Mouse (Mus musculus) limb, embryonic 15.5 days (tissue): ENCODE measurements around the gene Ube2d3. TPM values are rescaled to one million over a fixed set of nuclear protein-coding genes. Genes with fewer than 3 reads are reported as not detected.

Experiments
- ATAC-seq: fragments of 200-750 bp; cut with Nextera tagmentation; 2 replicates; pipeline ENCODE4 v1.8.0; 2017; ENCODE audit warnings: low read depth, moderate TSS enrichment; ENCODE audit not compliant: insufficient number of reproducible peaks, low FRiP score, low TSS enrichment
- H3K27ac ChIP-seq: fragments of 300-500 bp; sonication (generic); 2 replicates; pipeline ENCODE4 v1.5.1; 2015; ENCODE audit warnings: moderate library complexity, mild to moderate bottlenecking, inconsistent platforms
- H3K27me3 ChIP-seq: fragments of 300-500 bp; sonication (generic); 2 replicates; pipeline ENCODE4 v1.6.1; 2015; ENCODE audit warnings: inconsistent platforms
- H3K36me3 ChIP-seq: fragments of 300-500 bp; sonication (generic); 2 replicates; pipeline ENCODE4 v1.6.1; 2015; ENCODE audit warnings: inconsistent platforms
- H3K4me1 ChIP-seq: fragments of 300-500 bp; sonication (generic); 2 replicates; pipeline ENCODE4 v1.6.1; 2015; ENCODE audit warnings: inconsistent platforms
- H3K4me2 ChIP-seq: fragments of 300-500 bp; sonication (generic); 2 replicates; pipeline ENCODE4 v1.6.1; 2015; ENCODE audit warnings: mild to moderate bottlenecking, inconsistent platforms
- H3K4me3 ChIP-seq: fragments of 300-500 bp; sonication (generic); 2 replicates; pipeline ENCODE4 v1.5.1; 2015; ENCODE audit warnings: mild to moderate bottlenecking, inconsistent platforms
- H3K9ac ChIP-seq: fragments of 300-500 bp; sonication (generic); 2 replicates; pipeline ENCODE4 v1.6.1; 2015; ENCODE audit warnings: inconsistent platforms
- H3K9me3 ChIP-seq: fragments of 300-500 bp; sonication (generic); 2 replicates; pipeline ENCODE4 v1.6.1; 2016; ENCODE audit warnings: inconsistent platforms
- WGBS: fragments of 180-500 bp; shearing (Covaris S2); methylation state at CpG from one replicate; pipeline ENCODE4 v1.1.7; 2015; 5-methylcytosine and 5-hydroxymethylcytosine counted together
- polyA plus RNA-seq: library from polyadenylated mRNA; unstranded; fragments of >200 nt; fragmentation: Nextera tagmentation; extraction: Ambion mirVana; gene quantifications from 2 replicates; pipeline ENCODE4 v1.2.1, GENCODE M21; 2015

Gene Ube2d3
- polyA plus RNA-seq, result 467 and 488 TPM in 2 replicates

GRCm38 (mm10) chr3:135437758-135438495, at the start of gene Ube2d3:
Gene Ube2d3, plus strand, starts transcription at chr3:135438149.
- H3K36me3 ChIP-seq, result no peaks in the 10 kb centered on the region
- H3K27me3 ChIP-seq, result no peaks in the 10 kb centered on the region
- H3K9ac ChIP-seq, result peak within 1 kb of the TSS; percentile 95
- H3K9me3 ChIP-seq, result no peaks in the 10 kb centered on the region
- 0% methylated on average over 55 of the region's 56 CpGs for WGBS
- H3K4me1 ChIP-seq, result peaks cover 8% of the 10 kb centered on the region
- ATAC-seq, result peak; percentile 96
- H3K27ac ChIP-seq, result peak within 1 kb of the TSS; percentile 100
- H3K4me3 ChIP-seq, result peak within 1 kb of the TSS; percentile 81
- H3K4me2 ChIP-seq, result peak within 1 kb of the TSS; percentile 44

- ATAC-seq, result no peak
- no peak overlapping the region for H3K9ac ChIP-seq
- H3K27me3 ChIP-seq, result no peaks in the 10 kb centered on the region
- WGBS, result 74% methylated on average over 6 of the region's 6 CpGs
- H3K4me2 ChIP-seq, result no peak overlapping the region
- H3K9me3 ChIP-seq, result no peaks in the 10 kb centered on the region
- H3K4me3 ChIP-seq, result no peak overlapping the region
- no peak overlapping the region for H3K27ac ChIP-seq
- no peaks in the 10 kb centered on the region for H3K4me1 ChIP-seq
- no peaks in the 10 kb centered on the region for H3K36me3 ChIP-seq
These were observed 44.8 kb upstream of the Ube2d3 start for GRCm38 (mm10) chr3:135393186-135393585.

GRCm38 (mm10) chr3:135395085-135395484, 42.9 kb upstream of the Ube2d3 start:
- Histone ChIP-seq H3K27me3 (no peaks in the 10 kb centered on the region), H3K9ac (no peak overlapping the region), H3K4me2 (no peak overlapping the region), H3K27ac (no peak overlapping the region), H3K36me3 (no peaks in the 10 kb centered on the region), H3K4me1 (no peaks in the 10 kb centered on the region), H3K4me3 (no peak overlapping the region), H3K9me3 (no peaks in the 10 kb centered on the region)
- 75% methylated on average over 5 of the region's 5 CpGs for WGBS
- no peak for ATAC-seq

- Histone ChIP-seq H3K36me3 (no peaks in the 10 kb centered on the region), H3K4me3 (no peak overlapping the region), H3K4me1 (no peaks in the 10 kb centered on the region), H3K9me3 (no peaks in the 10 kb centered on the region), H3K27ac (no peak overlapping the region), H3K9ac (no peak overlapping the region), H3K27me3 (no peaks in the 10 kb centered on the region), H3K4me2 (no peak overlapping the region)
- ATAC-seq, result no peak
- WGBS, result 52% methylated on average over 6 of the region's 6 CpGs
These were observed 41.9 kb upstream of the Ube2d3 start for GRCm38 (mm10) chr3:135396081-135396480.

- H3K36me3 ChIP-seq, result no peaks in the 10 kb centered on the region
- no peak overlapping the region for H3K4me3 ChIP-seq
These were observed 40.8 kb upstream of the Ube2d3 start for GRCm38 (mm10) chr3:135397112-135397511.

GRCm38 (mm10) chr3:135402201-135402658, 35.7 kb upstream of the Ube2d3 start:
- Histone ChIP-seq H3K9me3 (no peaks in the 10 kb centered on the region), H3K4me3 (no peak overlapping the region), H3K4me1 (peaks cover 2% of the 10 kb centered on the region; the same call in 1 of the 2 replicates), H3K36me3 (peaks cover 16% of the 10 kb centered on the region), H3K4me2 (no peak overlapping the region), H3K9ac (no peak overlapping the region), H3K27me3 (no peaks in the 10 kb centered on the region), H3K27ac (no peak overlapping the region)
- peak; percentile 44; the same call in 1 of the 2 replicates for ATAC-seq
- WGBS, result 8% methylated on average over 10 of the region's 10 CpGs

More at GRCm38 (mm10) chr3:135397112-135397511, 40.8 kb upstream of the Ube2d3 start:
- H3K27me3 ChIP-seq, result no peaks in the 10 kb centered on the region
- H3K27ac ChIP-seq, result no peak overlapping the region
- ATAC-seq, result no peak
- no peaks in the 10 kb centered on the region for H3K9me3 ChIP-seq
- no peaks in the 10 kb centered on the region for H3K4me1 ChIP-seq
- no peak overlapping the region for H3K9ac ChIP-seq
- H3K4me2 ChIP-seq, result no peak overlapping the region

- H3K36me3 ChIP-seq, result peaks cover 18% of the 10 kb centered on the region
- H3K9ac ChIP-seq, result no peak overlapping the region
- H3K27ac ChIP-seq, result no peak overlapping the region
- no peaks in the 10 kb centered on the region for H3K27me3 ChIP-seq
- 64% methylated on average over 9 of the region's 9 CpGs for WGBS
- no peak overlapping the region for H3K4me3 ChIP-seq
- ATAC-seq, result no peak
- peaks cover 2% of the 10 kb centered on the region; the same call in 1 of the 2 replicates for H3K4me1 ChIP-seq
- H3K4me2 ChIP-seq, result no peak overlapping the region
- H3K9me3 ChIP-seq, result no peaks in the 10 kb centered on the region
These were observed 34.7 kb upstream of the Ube2d3 start for GRCm38 (mm10) chr3:135403211-135403610.

- H3K4me2 ChIP-seq, result no peak overlapping the region
- ATAC-seq, result no peak
- no peak overlapping the region for H3K4me3 ChIP-seq
- H3K4me1 ChIP-seq, result peaks cover 2% of the 10 kb centered on the region; the same call in 1 of the 2 replicates
- H3K36me3 ChIP-seq, result peaks cover 18% of the 10 kb centered on the region
- no peak overlapping the region for H3K9ac ChIP-seq
- no peaks in the 10 kb centered on the region for H3K27me3 ChIP-seq
- H3K9me3 ChIP-seq, result no peaks in the 10 kb centered on the region
- WGBS, result 68% methylated on average over 5 of the region's 5 CpGs
- no peak overlapping the region for H3K27ac ChIP-seq
These were observed 34.1 kb upstream of the Ube2d3 start for GRCm38 (mm10) chr3:135403856-135404255.

GRCm38 (mm10) chr3:135404599-135404998, 33.4 kb upstream of the Ube2d3 start:
- 0 out of 2 replicates have a peak overlapping the region, but pooled peaks have one; percentile 24 for H3K27ac ChIP-seq
- H3K4me3 ChIP-seq, result no peak overlapping the region
- H3K36me3 ChIP-seq, result peaks cover 22% of the 10 kb centered on the region
- no peak overlapping the region for H3K4me2 ChIP-seq
- H3K4me1 ChIP-seq, result peaks cover 2% of the 10 kb centered on the region; the same call in 1 of the 2 replicates
- ATAC-seq, result no peak
- H3K9me3 ChIP-seq, result no peaks in the 10 kb centered on the region
- H3K9ac ChIP-seq, result no peak overlapping the region
- WGBS, result 67% methylated on average over 4 of the region's 4 CpGs
- no peaks in the 10 kb centered on the region for H3K27me3 ChIP-seq

- no peak overlapping the region for H3K4me2 ChIP-seq
- peaks cover 1% of the 10 kb centered on the region; the same call in 1 of the 2 replicates for H3K4me1 ChIP-seq
- 86% methylated on average over 8 of the region's 9 CpGs for WGBS
- no peak overlapping the region for H3K27ac ChIP-seq
- peaks cover 28% of the 10 kb centered on the region for H3K36me3 ChIP-seq
- no peak for ATAC-seq
- H3K4me3 ChIP-seq, result no peak overlapping the region
- H3K9me3 ChIP-seq, result no peaks in the 10 kb centered on the region
- H3K27me3 ChIP-seq, result no peaks in the 10 kb centered on the region
- no peak overlapping the region for H3K9ac ChIP-seq
These were observed 30.6 kb upstream of the Ube2d3 start for GRCm38 (mm10) chr3:135407351-135407750.

- Histone ChIP-seq H3K4me2 (no peak overlapping the region), H3K4me3 (no peak overlapping the region), H3K4me1 (peaks cover 4% of the 10 kb centered on the region; the same call in 1 of the 2 replicates), H3K27ac (no peak overlapping the region), H3K27me3 (no peaks in the 10 kb centered on the region), H3K9ac (no peak overlapping the region), H3K9me3 (no peaks in the 10 kb centered on the region), H3K36me3 (peaks cover 28% of the 10 kb centered on the region)
- no peak for ATAC-seq
- 83% methylated on average over 5 of the region's 5 CpGs for WGBS
These were observed 28.7 kb upstream of the Ube2d3 start for GRCm38 (mm10) chr3:135409219-135409618.

- WGBS, result 88% methylated on average over 12 of the region's 12 CpGs
- ATAC-seq, result no peak
- H3K9ac ChIP-seq, result no peak overlapping the region
- H3K27ac ChIP-seq, result no peak overlapping the region
- no peaks in the 10 kb centered on the region for H3K9me3 ChIP-seq
- H3K36me3 ChIP-seq, result peaks cover 22% of the 10 kb centered on the region
- H3K4me2 ChIP-seq, result no peak overlapping the region
- H3K4me3 ChIP-seq, result no peak overlapping the region
- no peaks in the 10 kb centered on the region for H3K27me3 ChIP-seq
- H3K4me1 ChIP-seq, result peaks cover 4% of the 10 kb centered on the region; the same call in 1 of the 2 replicates
These were observed 26.9 kb upstream of the Ube2d3 start for GRCm38 (mm10) chr3:135411056-135411455.
